In the genomic region with DNA sequence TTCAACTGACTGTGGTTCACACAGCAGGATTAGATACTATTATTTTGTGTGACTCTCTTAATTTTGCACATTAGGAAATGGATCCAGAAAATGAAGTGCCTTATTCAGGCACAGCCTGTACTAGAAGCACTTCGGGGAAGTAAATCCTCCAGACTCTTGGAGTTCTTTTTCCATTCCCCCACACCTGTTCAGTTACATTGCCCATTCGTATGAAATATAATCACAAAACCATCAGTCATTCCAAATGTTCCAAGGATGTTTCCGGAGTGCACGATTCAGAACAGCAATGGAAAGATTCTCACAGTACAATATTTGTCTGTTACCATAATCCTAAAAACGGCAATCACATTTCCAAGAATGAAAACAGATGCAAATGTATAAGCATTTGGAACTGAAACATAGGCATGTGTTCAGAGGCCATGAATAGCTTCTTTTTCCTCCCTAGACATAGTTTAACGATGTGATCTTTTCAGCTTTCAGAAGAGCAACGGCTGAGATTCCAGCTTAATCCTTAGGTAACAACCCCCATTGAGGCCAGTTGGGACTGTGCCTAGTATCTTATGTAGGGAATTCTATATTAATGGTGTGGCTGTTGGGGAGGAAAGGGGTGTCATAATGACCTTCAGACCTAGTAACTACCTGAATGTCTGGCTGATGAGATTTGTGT, we compare ENCODE assay signal across 27 mouse cellular contexts. TPM values are rescaled to one million over a fixed set of nuclear protein-coding genes. Genes with fewer than 3 reads are reported as not detected.
DNase-seq lines count a peak whose midpoint lies in the region; ATAC-seq and TF ChIP-seq lines count a peak whose summit lies in the region.
"Had no signal": no experiment of that assay in that cellular context is flagged by ENCODE, and none has a peak within 500 bp of the region (broad histone marks: within the 10 kb centered on the region; RNA-seq: fewer than 3 reads in every experiment).

No protein-coding gene starts in this region.

- H3K9ac ChIP-seq in embryonic facial prominence, embryonic 15.5 days, result no peak overlapping the region
- no peak overlapping the region for H3K9ac ChIP-seq in limb, embryonic 14.5 days (ENCODE audit: low read depth, low read length, severe bottlenecking)
- H3K9ac ChIP-seq: hindbrain, embryonic 12.5 days; hindbrain, embryonic 15.5 days had no signal

- WGBS in embryonic facial prominence, embryonic 15.5 days, result 44% methylated on average over 7 of the region's 7 CpGs
- WGBS in limb, embryonic 14.5 days, result 65% methylated on average over 7 of the region's 7 CpGs

- no peak for DNase-seq in frontal cortex, postnatal 36 days (ENCODE audit: low spot score in 2 of 2)
- peak; percentile 61 for DNase-seq in limb, embryonic 14.5 days (ENCODE audit: low spot score)
- DNase-seq in right cerebral cortex, postnatal 4 days, result no peak
- DNase-seq in layer of hippocampus, postnatal 10 days (ENCODE audit: low spot score in 2 of 2), result no peak
- DNase-seq: adrenal gland, adult 2 months; adrenal gland, postnatal 14 days; cerebellum, adult 11-12 months; cerebellum, adult 8-10 months; cerebellum, postnatal 10 days; cerebellum, postnatal 36 days; embryo, embryonic 11 days; gastrocnemius, adult 2 months; gastrocnemius, postnatal 14 days; heart, adult 11 months had no signal

- no peaks in the 10 kb centered on the region for H3K9me3 ChIP-seq in embryonic facial prominence, embryonic 15.5 days (replicated peaks)
- H3K9me3 ChIP-seq in limb, embryonic 14.5 days (ENCODE audit: control insufficient read depth, low read length), result no peaks in the 10 kb centered on the region
- H3K9me3 ChIP-seq: forebrain, embryonic 10.5 days; hindbrain, embryonic 12.5 days; hindbrain, embryonic 15.5 days had no signal

- no peaks in the 10 kb centered on the region for H3K36me3 ChIP-seq in embryonic facial prominence, embryonic 15.5 days
- no peaks in the 10 kb centered on the region for H3K36me3 ChIP-seq in limb, embryonic 14.5 days (ENCODE audit: control insufficient read depth, insufficient read depth, low read length)
- H3K36me3 ChIP-seq: forebrain, embryonic 10.5 days; hindbrain, embryonic 12.5 days; hindbrain, embryonic 15.5 days had no signal

- H3K4me2 ChIP-seq in embryonic facial prominence, embryonic 15.5 days (replicated peaks), result no peak overlapping the region
- H3K4me2 ChIP-seq in limb, embryonic 14.5 days (replicated peaks; ENCODE audit: low read depth, low read length, severe bottlenecking), result no peak overlapping the region
- H3K4me2 ChIP-seq: heart, embryonic 11.5 days; hindbrain, embryonic 12.5 days; hindbrain, embryonic 15.5 days had no signal

- H3K4me3 ChIP-seq in embryonic facial prominence, embryonic 15.5 days (replicated peaks), result no peak overlapping the region
- H3K4me3 ChIP-seq in limb, embryonic 14.5 days (replicated peaks; ENCODE audit: low read length), result no peak overlapping the region
- H3K4me3 ChIP-seq: erythroblast, embryonic 14.5 days; forebrain, embryonic 10.5 days; gastrocnemius, adult 2 months; hindbrain, embryonic 12.5 days; hindbrain, embryonic 15.5 days had no signal

- ATAC-seq in frontal cortex, adult (ENCODE audit: low TSS enrichment), result peak; percentile 31; the same call in 1 of the 2 replicates
- peak; percentile 47 for ATAC-seq in embryonic facial prominence, embryonic 15.5 days (ENCODE audit: insufficient number of reproducible peaks, low FRiP score, low TSS enrichment, low read depth)
- ATAC-seq in limb, embryonic 14.5 days (ENCODE audit: low FRiP score, low read depth), result peak; percentile 83
- ATAC-seq: CD4-positive, CD25-positive, alpha-beta regulatory T cell, adult 4 months; forebrain, embryonic 14.5 days had no signal

- no peak for TF ChIP-seq POLR2A in limb, embryonic 14.5 days (IDR thresholded peaks at IDR 0.05; ENCODE audit: borderline replicate concordance, extremely low read depth, insufficient read depth, insufficient read length)

- H3K27ac ChIP-seq in embryonic facial prominence, embryonic 15.5 days (replicated peaks), result peak overlapping the region; percentile 51; the same call in 1 of the 2 replicates
- H3K27ac ChIP-seq in limb, embryonic 14.5 days (replicated peaks; ENCODE audit: low read depth, low read length), result no peak overlapping the region
- H3K27ac ChIP-seq: forebrain, embryonic 10.5 days; gastrocnemius, adult 2 months; hindbrain, embryonic 12.5 days; hindbrain, embryonic 15.5 days had no signal

- no peaks in the 10 kb centered on the region for H3K4me1 ChIP-seq in embryonic facial prominence, embryonic 15.5 days
- H3K4me1 ChIP-seq in limb, embryonic 14.5 days (ENCODE audit: control insufficient read depth, insufficient read depth, low read length), result no peaks in the 10 kb centered on the region
- H3K4me1 ChIP-seq: forebrain, embryonic 10.5 days; hindbrain, embryonic 12.5 days; hindbrain, embryonic 15.5 days had no signal

- no peaks in the 10 kb centered on the region for H3K27me3 ChIP-seq in embryonic facial prominence, embryonic 15.5 days
- H3K27me3 ChIP-seq in limb, embryonic 14.5 days (ENCODE audit: control insufficient read depth, insufficient read depth, low read length), result no peaks in the 10 kb centered on the region
- H3K27me3 ChIP-seq: hindbrain, embryonic 12.5 days; hindbrain, embryonic 15.5 days had no signal

RNA-seq across cellular contexts. Expression of gene Rtl3, which starts 30.8 kb away (rescaled TPM):
- 68.5 and 73.5 TPM in 2 replicates for polyA plus RNA-seq in embryonic facial prominence, embryonic 15.5 days (2015; fragmentation: Nextera tagmentation; extraction: Ambion mirVana)
- 130 and 150 TPM in 2 replicates for polyA plus RNA-seq in limb, embryonic 14.5 days (2012; rRNA removed)
- 89.8 and 99.1 TPM in 2 replicates for polyA plus RNA-seq in limb, embryonic 14.5 days (2014; fragmentation: Nextera tagmentation; extraction: Ambion mirVana)
- total RNA-seq in layer of hippocampus, postnatal 10 days (2021), result 1 to 10 TPM; 1.8 to 2.0 TPM
- total RNA-seq: hematopoietic stem cell, adult 5-6 weeks; MEL had no signal
- polyA plus RNA-seq: C2C12; CD4-positive, CD25-positive, alpha-beta regulatory T cell, adult 4 months; cortical plate, adult 2 months; erythroblast, embryonic 14.5 days had no signal

Comparison
In these comparisons a context has a peak if more than half of its experiments do, and no peak if none do; other contexts are left out.
1. ATAC-seq: peak in every context shown above with its lines; median percentile 83 in limb, embryonic 14.5 days; 47 in embryonic facial prominence, embryonic 15.5 days; 31 in frontal cortex, adult.